Mouse (Mus musculus): ENCODE data around the gene Gm45208. TPM values are rescaled to one million over a fixed set of nuclear protein-coding genes. Genes with fewer than 3 reads are reported as not detected.

The Gm45208 gene
- 0.20 TPM in 1 of 2 replicates, not detected in the other for polyA plus RNA-seq (2015; fragmentation: Nextera tagmentation; extraction: Ambion mirVana)

GRCm38 (mm10) chrX:7721514-7722281, at the start of gene Gm45208:
Gene Gm45208, plus strand, starts transcription at chrX:7722245.
- peak within 1 kb of the TSS; percentile 93 for H3K27ac ChIP-seq
- peak within 1 kb of the TSS; percentile 57 for H3K4me3 ChIP-seq
- peaks cover 13% of the 10 kb centered on the region; the same call in 1 of the 2 replicates for H3K36me3 ChIP-seq
- H3K4me2 ChIP-seq: peak within 1 kb of the TSS; percentile 59
- peak within 1 kb of the TSS; percentile 35; the same call in 1 of the 2 replicates for H3K9ac ChIP-seq
- H3K9me3 ChIP-seq: no peaks in the 10 kb centered on the region
- peak; percentile 78 for ATAC-seq (ENCODE audit: insufficient number of reproducible peaks, low FRiP score, low TSS enrichment, low read depth)
- no peaks in the 10 kb centered on the region for H3K4me1 ChIP-seq
- no peaks in the 10 kb centered on the region for H3K27me3 ChIP-seq
- 25% methylated on average over 22 of the region's 22 CpGs for WGBS

DNA sequence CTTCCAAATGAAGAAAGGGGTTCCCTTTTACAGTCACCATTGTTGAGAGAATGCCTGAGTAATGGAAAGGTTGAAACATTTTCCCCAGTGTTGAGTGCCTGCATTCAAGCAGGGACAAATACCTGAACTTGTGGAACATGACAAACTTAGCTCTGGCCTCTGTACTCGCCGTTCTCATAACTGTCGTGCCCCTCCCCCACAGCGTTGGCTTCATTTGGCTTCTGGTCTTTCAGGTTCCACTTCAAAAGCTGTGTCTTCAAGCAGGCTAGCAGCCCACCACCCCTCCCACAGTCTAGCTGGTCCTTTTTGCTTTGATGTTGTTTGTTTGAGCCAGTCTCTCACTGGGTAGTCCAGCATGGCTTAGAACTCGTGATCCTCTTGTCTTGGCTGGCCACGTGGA, 49.3 kb upstream of the Gm45208 start:
- Histone ChIP-seq H3K4me3 (no peak overlapping the region), H3K4me2 (no peak overlapping the region), H3K27me3 (no peaks in the 10 kb centered on the region), H3K9ac (no peak overlapping the region), H3K4me1 (peaks cover 16% of the 10 kb centered on the region), H3K9me3 (no peaks in the 10 kb centered on the region), H3K36me3 (no peaks in the 10 kb centered on the region), H3K27ac (no peak overlapping the region)
- 37% methylated on average over 6 of the region's 6 CpGs for WGBS
- no peak for ATAC-seq (ENCODE audit: insufficient number of reproducible peaks, low FRiP score, low TSS enrichment, low read depth)

GRCm38 (mm10) chrX:7673578-7674281, 48.3 kb upstream of the Gm45208 start:
- Histone ChIP-seq H3K27me3 (no peaks in the 10 kb centered on the region), H3K36me3 (no peaks in the 10 kb centered on the region), H3K4me1 (peaks cover 16% of the 10 kb centered on the region), H3K9ac (no peak overlapping the region), H3K4me2 (peak overlapping the region; percentile 45), H3K27ac (peak overlapping the region; percentile 87), H3K9me3 (no peaks in the 10 kb centered on the region), H3K4me3 (peak overlapping the region; percentile 27)
- ATAC-seq (ENCODE audit: insufficient number of reproducible peaks, low FRiP score, low TSS enrichment, low read depth): peak; percentile 25; the same call in 1 of the 2 replicates
- WGBS: 29% methylated on average over 12 of the region's 12 CpGs

- Histone ChIP-seq H3K36me3 (no peaks in the 10 kb centered on the region), H3K4me2 (peak overlapping the region; percentile 45), H3K9ac (no peak overlapping the region), H3K4me3 (peak overlapping the region; percentile 27), H3K27me3 (no peaks in the 10 kb centered on the region), H3K27ac (peak overlapping the region; percentile 87), H3K4me1 (peaks cover 16% of the 10 kb centered on the region), H3K9me3 (no peaks in the 10 kb centered on the region)
- WGBS: 25% methylated on average over 28 of the region's 28 CpGs
- peak; percentile 35; the same call in 1 of the 2 replicates for ATAC-seq (ENCODE audit: insufficient number of reproducible peaks, low FRiP score, low TSS enrichment, low read depth)
These were observed 47.6 kb upstream of the Gm45208 start for GRCm38 (mm10) chrX:7674284-7675000.

GRCm38 (mm10) chrX:7675001-7675380, 47.1 kb upstream of the Gm45208 start:
- Histone ChIP-seq H3K9me3 (no peaks in the 10 kb centered on the region), H3K27ac (peak overlapping the region; percentile 87), H3K9ac (no peak overlapping the region), H3K4me2 (peak overlapping the region; percentile 45), H3K4me3 (peak overlapping the region; percentile 27), H3K4me1 (peaks cover 16% of the 10 kb centered on the region), H3K36me3 (no peaks in the 10 kb centered on the region), H3K27me3 (no peaks in the 10 kb centered on the region)
- 33% methylated on average over 10 of the region's 10 CpGs for WGBS
- ATAC-seq (ENCODE audit: insufficient number of reproducible peaks, low FRiP score, low TSS enrichment, low read depth): no peak

DNA sequence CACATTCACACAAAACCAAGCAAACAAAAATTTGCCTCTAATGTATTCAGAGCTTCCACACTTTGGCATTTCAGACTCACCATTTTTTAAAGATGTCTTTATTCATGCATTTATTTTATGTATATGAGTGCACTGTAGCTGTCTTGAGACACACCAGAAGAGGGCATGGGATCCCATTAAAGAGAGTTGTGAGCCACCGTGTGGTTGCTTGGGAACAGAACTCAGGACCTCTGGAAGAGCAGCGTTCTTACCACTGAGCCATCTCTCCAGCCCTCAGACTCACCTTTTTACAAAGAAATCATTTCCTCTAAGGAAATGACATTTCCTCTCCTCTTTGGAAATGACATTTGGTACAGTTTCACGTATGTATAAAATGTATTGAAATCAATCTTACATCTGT, 43.1 kb upstream of the Gm45208 start:
- H3K9me3 ChIP-seq: no peaks in the 10 kb centered on the region
- H3K27me3 ChIP-seq: no peaks in the 10 kb centered on the region
- 38% methylated on average over 3 of the region's 3 CpGs for WGBS
- H3K9ac ChIP-seq: no peak overlapping the region
- no peak overlapping the region for H3K4me3 ChIP-seq
- H3K27ac ChIP-seq: no peak overlapping the region
- peaks cover 3% of the 10 kb centered on the region for H3K4me1 ChIP-seq
- H3K4me2 ChIP-seq: no peak overlapping the region
- no peak for ATAC-seq (ENCODE audit: insufficient number of reproducible peaks, low FRiP score, low TSS enrichment, low read depth)
- H3K36me3 ChIP-seq: no peaks in the 10 kb centered on the region

DNA sequence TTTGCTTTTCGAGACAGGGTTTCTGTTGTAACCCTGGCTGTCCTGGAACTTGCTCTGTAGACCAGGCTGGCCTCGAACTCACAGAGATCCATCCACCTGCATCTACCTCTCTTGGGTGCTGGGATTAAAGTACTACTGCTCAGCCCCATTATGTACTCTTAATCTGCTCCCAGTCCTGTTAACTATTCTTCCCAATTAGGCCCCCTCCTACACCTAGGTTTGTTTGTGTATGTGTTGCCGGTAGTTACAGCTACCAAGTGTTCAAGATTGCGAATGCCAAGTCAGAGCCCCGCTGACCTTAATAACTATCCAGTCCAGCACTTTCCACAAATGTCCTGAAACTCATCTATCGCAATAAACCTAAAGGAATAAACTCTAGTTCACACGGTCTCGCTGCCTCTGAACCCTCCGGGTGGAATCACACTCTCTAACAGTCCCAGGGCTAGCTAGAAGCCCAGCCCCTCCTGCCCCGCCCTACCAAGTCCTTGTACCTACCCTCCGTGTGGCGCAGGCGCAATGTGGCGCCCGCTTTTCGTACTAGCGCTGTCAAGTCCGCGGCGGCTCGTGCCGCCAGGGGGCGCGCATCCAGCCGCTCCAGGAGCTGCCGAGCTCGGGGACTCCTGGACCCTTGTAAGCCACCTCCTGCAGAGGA, 42.5 kb upstream of the Gm45208 start:
- no peaks in the 10 kb centered on the region for H3K36me3 ChIP-seq
- no peaks in the 10 kb centered on the region for H3K4me1 ChIP-seq
- H3K27me3 ChIP-seq: no peaks in the 10 kb centered on the region
- peak; percentile 91 for ATAC-seq (ENCODE audit: insufficient number of reproducible peaks, low FRiP score, low TSS enrichment, low read depth)
- peak overlapping the region; percentile 51 for H3K4me2 ChIP-seq
- H3K4me3 ChIP-seq: peak overlapping the region; percentile 33
- no peak overlapping the region for H3K9ac ChIP-seq
- H3K27ac ChIP-seq: no peak overlapping the region
- no peaks in the 10 kb centered on the region for H3K9me3 ChIP-seq
- 16% methylated on average over 27 of the region's 27 CpGs for WGBS

DNA sequence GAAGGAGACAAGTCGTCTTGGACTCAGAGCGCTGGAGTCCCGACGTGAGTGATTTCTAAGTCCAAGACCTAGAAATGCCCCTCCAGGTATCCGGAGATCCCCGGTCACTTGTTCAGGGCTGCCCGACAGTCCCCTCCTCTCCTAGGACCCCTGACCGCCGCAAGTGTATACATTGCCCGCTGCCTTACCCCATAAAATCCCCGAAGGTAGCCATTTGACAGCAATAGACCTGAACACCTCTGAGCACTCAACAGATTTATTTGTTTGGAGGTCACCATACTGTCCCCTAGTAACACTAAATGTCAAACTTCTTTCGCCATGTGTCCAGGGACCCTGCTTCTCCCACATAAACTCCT, 42.0 kb upstream of the Gm45208 start:
- Histone ChIP-seq H3K27ac (no peak overlapping the region), H3K4me2 (peak overlapping the region; percentile 51), H3K4me1 (no peaks in the 10 kb centered on the region), H3K36me3 (no peaks in the 10 kb centered on the region), H3K27me3 (no peaks in the 10 kb centered on the region), H3K4me3 (peak overlapping the region; percentile 33), H3K9me3 (no peaks in the 10 kb centered on the region), H3K9ac (no peak overlapping the region)
- ATAC-seq (ENCODE audit: insufficient number of reproducible peaks, low FRiP score, low TSS enrichment, low read depth): no peak
- WGBS: 28% methylated on average over 12 of the region's 12 CpGs

DNA sequence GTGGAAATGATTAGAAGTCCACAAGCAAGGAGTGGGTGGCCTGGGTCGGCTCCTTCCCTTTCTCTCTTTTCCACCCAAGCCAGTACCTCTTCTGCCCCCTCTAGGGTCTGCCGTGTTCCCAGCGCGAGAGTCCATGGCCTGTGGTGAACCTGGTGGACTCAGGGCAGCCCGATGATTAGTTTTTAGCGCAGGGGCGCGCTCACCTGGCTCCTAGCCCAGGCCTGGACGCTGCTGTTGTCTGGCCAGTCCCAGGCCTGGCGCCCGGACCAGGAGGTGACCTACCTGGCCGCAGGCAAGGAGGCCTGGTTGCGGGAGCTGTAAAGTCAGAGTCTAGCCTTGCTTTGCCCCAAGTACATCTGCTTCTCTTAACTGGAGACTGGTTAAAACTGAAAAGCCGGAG, 41.2 kb upstream of the Gm45208 start, which contains the start of gene Magix:
Gene Magix (minus strand): TSS at position 388 of the 400 bp plus-strand sequence.
- 66% methylated on average over 14 of the region's 14 CpGs for WGBS
- no peak for ATAC-seq (ENCODE audit: insufficient number of reproducible peaks, low FRiP score, low TSS enrichment, low read depth)
- no peaks in the 10 kb centered on the region for H3K27me3 ChIP-seq
- no peak within 1 kb of the TSS for H3K27ac ChIP-seq
- H3K4me1 ChIP-seq: no peaks in the 10 kb centered on the region
- no peak within 1 kb of the TSS for H3K9ac ChIP-seq
- H3K4me2 ChIP-seq: peak within 1 kb of the TSS; percentile 51
- H3K4me3 ChIP-seq: peak within 1 kb of the TSS; percentile 33; the same call in 1 of the 2 replicates
- H3K9me3 ChIP-seq: no peaks in the 10 kb centered on the region
- no peaks in the 10 kb centered on the region for H3K36me3 ChIP-seq

- 86% methylated on average over 2 of the region's 2 CpGs for WGBS
- Histone ChIP-seq H3K27me3 (no peaks in the 10 kb centered on the region), H3K9ac (no peak overlapping the region), H3K27ac (no peak overlapping the region), H3K36me3 (no peaks in the 10 kb centered on the region), H3K4me3 (no peak overlapping the region), H3K9me3 (no peaks in the 10 kb centered on the region), H3K4me2 (no peak overlapping the region), H3K4me1 (no peaks in the 10 kb centered on the region)
- no peak for ATAC-seq (ENCODE audit: insufficient number of reproducible peaks, low FRiP score, low TSS enrichment, low read depth)
These were observed 33.7 kb upstream of the Gm45208 start for GRCm38 (mm10) chrX:7688321-7688720.

- 65% methylated on average over 3 of the region's 3 CpGs for WGBS
These were observed 31.6 kb upstream of the Gm45208 start for GRCm38 (mm10) chrX:7690486-7690885.

More at GRCm38 (mm10) chrX:7690486-7690885, 31.6 kb upstream of the Gm45208 start:
- Histone ChIP-seq H3K4me3 (no peak overlapping the region), H3K27me3 (no peaks in the 10 kb centered on the region), H3K9me3 (no peaks in the 10 kb centered on the region), H3K4me1 (no peaks in the 10 kb centered on the region), H3K4me2 (no peak overlapping the region), H3K27ac (no peak overlapping the region), H3K9ac (no peak overlapping the region), H3K36me3 (no peaks in the 10 kb centered on the region)
- no peak for ATAC-seq (ENCODE audit: insufficient number of reproducible peaks, low FRiP score, low TSS enrichment, low read depth)

Data from limb, embryonic 15.5 days (tissue).